21 mouse cellular contexts compared by ENCODE assay signal in the genomic region with DNA sequence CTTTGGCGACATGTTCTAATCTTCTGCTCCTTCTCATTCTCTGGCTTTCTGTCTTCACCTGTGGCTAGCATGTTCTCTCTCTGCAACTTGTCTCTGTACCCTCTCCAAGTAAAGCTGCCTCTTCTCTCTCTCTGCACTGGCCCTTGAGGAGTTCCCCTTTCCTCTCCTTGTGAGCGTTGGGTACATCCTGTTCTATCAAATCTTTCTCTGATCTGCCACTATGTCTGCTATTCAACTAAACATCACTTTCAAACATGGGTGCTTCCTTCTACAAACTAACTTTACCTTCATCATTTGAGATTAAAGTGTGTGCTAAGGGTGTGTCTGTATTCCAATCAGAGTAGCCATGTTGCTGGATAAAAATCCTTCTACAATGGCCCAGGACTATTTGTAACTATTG. TPM values are rescaled to one million over a fixed set of nuclear protein-coding genes. Genes with fewer than 3 reads are reported as not detected.
DNase-seq lines count a peak whose midpoint lies in the region; ATAC-seq lines count a peak whose summit lies in the region.
"Had no signal": no experiment of that assay in that cellular context is flagged by ENCODE, and none has a peak within 500 bp of the region (broad histone marks: within the 10 kb centered on the region; RNA-seq: fewer than 3 reads in every experiment).

No protein-coding gene starts in this region.

- peaks cover 31% of the 10 kb centered on the region for H3K4me1 ChIP-seq in liver, embryonic 11.5 days (replicated peaks; ENCODE audit: control insufficient read depth, insufficient read depth, low read length)

- no peaks in the 10 kb centered on the region for H3K9me3 ChIP-seq in liver, embryonic 11.5 days (ENCODE audit: control insufficient read depth, low read length)
- H3K9me3 ChIP-seq: embryonic facial prominence, embryonic 12.5 days; forebrain, embryonic 15.5 days; hindbrain, embryonic 13.5 days; limb, embryonic 10.5 days; midbrain, embryonic 12.5 days had no signal

- H3K4me2 ChIP-seq in liver, embryonic 11.5 days: no peak overlapping the region
- H3K4me2 ChIP-seq: forebrain, embryonic 15.5 days; midbrain, embryonic 12.5 days had no signal

- ATAC-seq in liver, embryonic 11.5 days (replicated peaks; ENCODE audit: low FRiP score): no peak
- ATAC-seq in CD4-positive, CD25-positive, alpha-beta regulatory T cell, adult 4 months: peak; percentile 54
- ATAC-seq: forebrain, embryonic 15.5 days; intestine, embryonic 16.5 days had no signal

- no peak overlapping the region for H3K4me3 ChIP-seq in liver, embryonic 11.5 days (ENCODE audit: low read depth, low read length)
- H3K4me3 ChIP-seq: embryonic facial prominence, embryonic 12.5 days; forebrain, embryonic 15.5 days; hindbrain, embryonic 13.5 days; layer of hippocampus, adult 2 months; midbrain, embryonic 12.5 days had no signal

- peak overlapping the region; percentile 85 for H3K27ac ChIP-seq in liver, embryonic 11.5 days (ENCODE audit: low read depth, low read length)
- H3K27ac ChIP-seq: kidney, postnatal 0 days; midbrain, embryonic 12.5 days; stomach, postnatal 0 days had no signal

- H3K36me3 ChIP-seq in liver, embryonic 11.5 days (ENCODE audit: control insufficient read depth, insufficient read depth, low read length): no peaks in the 10 kb centered on the region

- intact Hi-C loops in left cerebral cortex, postnatal 14 days (cut with DNase I): loop anchor here (5.0 kb wide), 1 partner anchor 53 kb away; a partner anchor contains a TSS

- WGBS in liver, embryonic 11.5 days: 67% methylated on average over 2 of the region's 2 CpGs

- no peak overlapping the region for H3K9ac ChIP-seq in liver, embryonic 11.5 days (ENCODE audit: low read depth, low read length)
- H3K9ac ChIP-seq: midbrain, embryonic 12.5 days had no signal

- H3K27me3 ChIP-seq in liver, embryonic 11.5 days (replicated peaks; ENCODE audit: control insufficient read depth, insufficient read depth, low read length): no peaks in the 10 kb centered on the region
- H3K27me3 ChIP-seq: embryonic facial prominence, embryonic 12.5 days; forebrain, embryonic 15.5 days; hindbrain, embryonic 13.5 days; midbrain, embryonic 12.5 days had no signal

- DNase-seq in liver, embryonic 11.5 days (ENCODE audit: low spot score): no peak
- DNase-seq in liver: no peak
- peak; percentile 59 for DNase-seq in induced T-regulatory cell, adult 2 months (ENCODE audit: low read depth)
- DNase-seq in naive thymus-derived CD4-positive, alpha-beta T cell, adult 2 months (ENCODE audit: low read depth): peak; percentile 70
- no peak for DNase-seq in left cerebral cortex, postnatal 14 days (ENCODE audit: low spot score in 2 of 2)
- DNase-seq in spleen, adult 18-20 months: no peak
- DNase-seq: adrenal gland, postnatal 14 days; heart, postnatal 10 days; lung, adult 2 months; lung, postnatal 4 days; thymus, postnatal 25 days had no signal

RNA-seq across cellular contexts. Expression of a gene that starts 1.5 kb away (rescaled TPM):
- polyA plus RNA-seq in liver, embryonic 11.5 days (2014; fragmentation: Nextera tagmentation; extraction: Ambion mirVana): 146 and 152 TPM in 2 replicates
- polyA plus RNA-seq in CD4-positive, CD25-positive, alpha-beta regulatory T cell, adult 4 months (2017; shearing (Covaris generic)): 10 to 100 TPM; 12.2 to 14.3 TPM
- total RNA-seq in left cerebral cortex, postnatal 14 days (2021): 100 to 1,000 TPM; 132 to 136 TPM

RNA-seq across cellular contexts. Expression of a gene that starts 54.0 kb away (rescaled TPM):
- 5.7 and 5.8 TPM in 2 replicates for polyA plus RNA-seq in liver, embryonic 11.5 days (2014; fragmentation: Nextera tagmentation; extraction: Ambion mirVana)
- 10 to 100 TPM; 15.1 to 20.3 TPM for polyA plus RNA-seq in CD4-positive, CD25-positive, alpha-beta regulatory T cell, adult 4 months (2017; shearing (Covaris generic))
- 10 to 100 TPM; 17.4 to 21.1 TPM for total RNA-seq in left cerebral cortex, postnatal 14 days (2021)

Comparison
In these comparisons a context has a peak if more than half of its experiments do, and no peak if none do; other contexts are left out.
1. DNase-seq: peak in induced T-regulatory cell, adult 2 months (single experiment) and naive thymus-derived CD4-positive, alpha-beta T cell, adult 2 months (single experiment); none in liver, embryonic 11.5 days (single experiment), liver (single experiment), left cerebral cortex, postnatal 14 days (0 of 2) and spleen, adult 18-20 months (0 of 2).